Mouse (Mus musculus) embryo, embryonic 11.5 days (tissue): ENCODE data around the gene Nectin2.
"Not testable (repeated sequence)": the region's sequence is repeated elsewhere in the genome, so short reads cannot be mapped to it uniquely, and the experiment has no call there.

Experiments
- DNase-seq: peaks from one replicate; pipeline ENCODE4 v3.0.0-alpha.2; 2012; ENCODE audit warnings: low read depth, low spot score

Nectin2 gene

GRCm38 (mm10) chr7:19688611-19689010 lies 61.7 kb downstream of the Nectin2 start:
- no peak for DNase-seq

DNA sequence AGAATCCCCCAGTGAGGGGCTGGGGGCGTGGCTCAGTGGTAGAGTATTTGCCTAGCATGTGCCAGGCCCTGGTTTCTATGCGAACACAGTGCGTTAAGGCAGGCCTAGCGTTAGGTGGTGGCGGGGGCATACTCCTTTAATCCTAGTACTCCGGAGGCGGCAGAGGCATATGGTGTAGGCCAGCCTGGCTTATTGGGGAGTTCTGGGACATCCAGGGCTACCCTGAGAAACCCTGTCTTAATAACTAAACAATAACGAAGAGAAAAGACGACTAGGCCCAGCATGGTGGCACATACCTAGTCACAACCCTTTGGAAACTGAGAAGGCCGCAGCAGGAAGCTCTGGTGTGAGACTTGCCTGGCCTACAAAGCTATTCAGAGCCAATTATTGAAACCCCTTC lies 62.2 kb downstream of the Nectin2 start:
- DNase-seq = no peak

GRCm38 (mm10) chr7:19686927-19687583 lies 63.2 kb downstream of the Nectin2 start:
- not testable (repeated sequence) for DNase-seq

DNA sequence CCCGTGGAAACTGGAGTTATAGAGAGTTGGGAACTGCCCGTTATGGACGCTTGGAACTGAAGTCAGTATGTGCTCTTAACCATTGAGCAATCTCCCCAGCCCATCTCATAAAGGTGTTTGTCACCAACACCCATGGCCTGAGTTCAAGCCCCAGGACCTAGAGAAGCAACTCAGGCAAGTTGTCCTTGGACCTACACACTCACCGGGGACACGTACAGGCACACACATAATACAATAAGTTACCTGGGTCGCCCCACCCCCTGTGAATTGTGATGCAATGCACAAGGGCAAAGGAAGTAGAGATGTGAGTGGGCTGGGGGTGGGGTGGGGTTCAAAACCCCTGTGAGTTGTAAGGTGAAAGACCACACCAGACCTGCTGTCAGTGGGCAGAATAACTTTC lies 63.8 kb downstream of the Nectin2 start:
- DNase-seq = no peak

DNA sequence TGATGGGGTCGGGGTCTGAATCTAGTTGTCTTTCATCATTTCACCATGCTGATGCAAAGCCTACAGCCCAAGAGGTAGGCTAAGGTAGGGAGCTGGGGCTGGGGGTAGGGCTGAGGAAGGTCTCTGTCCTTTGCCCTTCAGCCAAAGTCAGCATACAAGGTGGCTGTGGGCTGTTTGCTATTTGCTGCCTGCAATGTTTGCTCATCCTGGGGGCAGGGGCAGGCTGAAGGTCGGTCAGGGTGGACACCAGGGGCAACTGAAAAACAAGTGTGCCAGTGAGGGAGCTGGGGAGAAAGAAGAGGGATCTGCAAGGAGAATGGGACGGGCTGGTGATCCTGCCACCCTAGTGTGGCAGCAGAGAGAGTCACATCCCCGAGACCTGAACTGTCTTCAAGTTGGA lies 64.9 kb downstream of the Nectin2 start:
- DNase-seq = no peak

DNA sequence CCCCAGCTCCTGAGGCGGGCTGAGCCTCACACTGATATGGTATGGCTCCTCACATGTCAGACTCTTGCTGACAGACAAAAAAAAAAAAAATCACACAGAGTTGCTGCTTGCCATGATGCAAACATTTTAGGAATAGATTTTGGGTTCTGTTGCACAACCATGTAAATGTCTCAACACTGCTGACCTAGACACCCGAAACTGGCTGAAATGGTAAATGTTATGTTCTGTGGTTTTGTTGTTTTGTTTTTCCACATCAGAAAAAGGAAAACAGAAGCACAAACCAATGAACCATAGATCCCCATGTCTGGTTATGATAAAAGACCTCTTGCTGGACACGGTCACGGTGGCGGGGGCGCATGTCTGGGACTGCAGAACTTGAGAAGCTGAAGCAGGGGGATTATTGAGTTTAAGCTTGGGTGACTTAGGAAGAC lies 66.5 kb downstream of the Nectin2 start:
- no peak for DNase-seq

DNA sequence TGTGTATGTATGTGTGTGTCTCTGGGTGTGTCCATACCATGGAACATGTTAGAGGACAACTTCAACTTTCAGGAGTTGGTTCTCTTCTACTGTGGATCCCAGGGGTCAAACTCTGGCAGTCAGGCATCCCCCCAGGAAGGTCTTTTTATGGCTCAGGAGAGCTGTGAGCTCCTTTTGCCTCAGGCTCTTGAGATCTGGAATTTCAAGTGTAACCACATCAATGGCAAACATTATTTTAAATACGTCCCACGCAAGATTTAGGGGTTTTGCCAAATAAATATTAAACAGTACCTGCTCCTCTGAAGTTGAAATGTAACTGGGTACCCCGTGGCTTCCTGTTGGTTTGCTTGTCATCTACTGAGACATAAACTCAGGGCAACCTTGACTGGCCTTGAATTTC lies 67.3 kb downstream of the Nectin2 start:
- no peak for DNase-seq

- no peak for DNase-seq
Observed at GRCm38 (mm10) chr7:19681202-19681694, 69.0 kb downstream of the Nectin2 start, which contains the start of the genes Gm44805 and Apoc4. Gene Gm44805 (minus strand): TSS chr7:19681423. Gene Apoc4 (minus strand): TSS chr7:19681479.

GRCm38 (mm10) chr7:19680702-19681101 lies 69.6 kb downstream of the Nectin2 start:
- DNase-seq = no peak

DNA sequence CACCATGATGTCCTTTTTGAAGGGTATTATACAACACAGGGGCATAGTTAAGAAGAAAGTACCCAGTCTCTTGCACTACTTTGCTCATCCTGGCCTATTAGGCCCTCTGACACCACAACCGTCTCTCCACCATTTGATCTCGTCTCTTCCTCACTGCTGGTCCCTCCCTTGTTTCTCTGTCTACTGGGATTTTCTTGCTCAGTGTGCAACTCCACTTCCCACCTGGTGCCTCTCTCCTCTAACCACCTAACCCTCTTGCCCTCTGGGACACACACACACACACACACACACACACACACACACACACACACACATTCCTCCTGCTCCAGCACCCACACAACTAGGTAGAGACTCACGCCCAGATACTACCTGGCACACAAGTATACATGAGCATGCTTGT lies 71.4 kb downstream of the Nectin2 start:
- no peak for DNase-seq

DNA sequence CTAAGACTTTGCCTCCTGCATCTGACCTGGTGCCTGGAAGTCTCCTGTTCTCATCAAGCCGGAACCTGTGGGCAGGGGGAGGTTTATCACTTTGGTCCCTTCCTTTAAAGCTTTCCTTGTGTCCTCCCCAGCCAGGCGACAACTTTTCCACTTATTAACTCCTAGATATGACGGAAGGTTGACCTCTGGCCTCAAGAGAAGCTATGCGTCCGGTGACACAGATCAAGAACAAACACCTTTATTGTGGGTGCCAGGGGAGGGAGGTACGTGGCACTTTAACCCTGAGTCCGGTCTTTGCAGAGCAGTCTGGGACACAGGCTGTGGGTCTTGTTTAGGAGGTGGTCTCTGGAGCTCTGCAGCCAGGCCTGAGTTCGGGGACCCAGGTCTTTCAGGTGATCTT lies 72.4 kb downstream of the Nectin2 start, which contains the start of gene Apoc2:
Gene Apoc2, minus strand, starts transcription at position 70 of the 400 bp plus-strand sequence.
- DNase-seq = no peak

DNA sequence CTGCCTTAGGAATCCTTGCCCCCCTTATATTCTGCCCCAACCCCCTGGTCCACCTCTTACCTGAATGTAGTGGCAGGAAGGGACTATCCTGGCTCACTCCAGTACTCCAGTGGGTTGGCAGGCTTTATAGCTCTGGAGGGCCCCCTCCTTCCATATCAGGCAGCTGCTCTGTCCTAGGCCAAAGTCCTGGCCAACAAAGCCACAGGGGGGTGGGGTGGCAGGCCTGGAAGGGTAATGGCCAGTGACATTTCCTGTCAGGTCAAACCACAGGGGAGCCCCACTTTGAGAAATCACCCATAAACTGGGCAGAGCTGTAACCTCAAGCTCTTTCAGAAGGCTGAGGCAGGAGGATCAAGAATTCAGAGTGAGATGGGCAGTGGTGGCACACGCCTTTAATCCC lies 73.6 kb downstream of the Nectin2 start:
- DNase-seq = no peak

DNA sequence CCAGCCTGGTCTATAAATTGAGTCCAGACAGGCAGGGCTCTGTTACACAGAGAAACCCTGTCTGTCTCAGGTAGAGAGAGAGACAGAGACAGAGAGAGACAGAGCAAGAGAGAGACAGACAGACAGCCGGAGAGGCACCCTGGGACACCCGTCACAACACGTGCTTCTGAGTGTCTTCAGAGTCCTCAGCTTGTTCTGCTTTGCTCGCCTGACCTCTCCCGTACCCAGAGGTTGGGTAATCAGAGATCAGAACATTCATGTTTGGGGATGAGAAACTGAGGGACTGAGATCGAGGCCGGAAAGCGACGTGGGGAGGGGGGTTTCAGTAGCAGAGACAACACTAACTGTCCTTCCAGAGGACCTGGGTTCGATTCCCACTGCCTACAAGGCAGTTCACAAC lies 74.5 kb downstream of the Nectin2 start:
- DNase-seq = no peak

DNA sequence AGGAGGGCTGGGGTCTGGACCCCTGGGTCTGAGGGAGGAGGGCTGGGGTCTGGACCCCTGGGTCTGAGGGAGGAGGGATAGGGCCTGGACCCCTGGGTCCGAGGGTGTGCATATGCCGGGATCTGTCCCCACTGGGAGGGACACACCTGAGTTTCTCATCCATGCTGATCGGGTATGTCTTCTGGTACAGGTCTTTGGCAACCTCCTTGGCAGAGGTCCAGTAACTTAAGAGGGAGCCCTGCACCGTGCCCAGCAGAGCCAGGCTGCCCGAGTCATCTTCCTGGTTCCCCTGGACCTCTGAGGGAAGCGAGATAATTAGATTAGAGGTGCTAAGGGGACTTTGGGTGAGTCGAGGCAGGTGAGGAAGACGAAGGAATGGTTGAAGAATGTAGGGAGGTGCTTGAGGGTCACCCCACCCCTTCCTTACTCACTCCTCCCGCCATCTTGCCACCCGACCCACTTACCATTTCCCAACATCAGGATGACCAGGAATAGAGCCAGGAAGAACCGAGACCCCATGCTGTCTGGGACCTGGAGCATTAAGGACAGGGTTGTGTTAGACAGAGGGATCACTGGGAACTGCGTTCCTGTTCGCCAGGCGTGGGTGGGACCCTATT lies 77.1 kb downstream of the Nectin2 start:
- DNase-seq = no peak

GRCm38 (mm10) chr7:19671511-19671910 lies 78.8 kb downstream of the Nectin2 start:
- no peak for DNase-seq

DNA sequence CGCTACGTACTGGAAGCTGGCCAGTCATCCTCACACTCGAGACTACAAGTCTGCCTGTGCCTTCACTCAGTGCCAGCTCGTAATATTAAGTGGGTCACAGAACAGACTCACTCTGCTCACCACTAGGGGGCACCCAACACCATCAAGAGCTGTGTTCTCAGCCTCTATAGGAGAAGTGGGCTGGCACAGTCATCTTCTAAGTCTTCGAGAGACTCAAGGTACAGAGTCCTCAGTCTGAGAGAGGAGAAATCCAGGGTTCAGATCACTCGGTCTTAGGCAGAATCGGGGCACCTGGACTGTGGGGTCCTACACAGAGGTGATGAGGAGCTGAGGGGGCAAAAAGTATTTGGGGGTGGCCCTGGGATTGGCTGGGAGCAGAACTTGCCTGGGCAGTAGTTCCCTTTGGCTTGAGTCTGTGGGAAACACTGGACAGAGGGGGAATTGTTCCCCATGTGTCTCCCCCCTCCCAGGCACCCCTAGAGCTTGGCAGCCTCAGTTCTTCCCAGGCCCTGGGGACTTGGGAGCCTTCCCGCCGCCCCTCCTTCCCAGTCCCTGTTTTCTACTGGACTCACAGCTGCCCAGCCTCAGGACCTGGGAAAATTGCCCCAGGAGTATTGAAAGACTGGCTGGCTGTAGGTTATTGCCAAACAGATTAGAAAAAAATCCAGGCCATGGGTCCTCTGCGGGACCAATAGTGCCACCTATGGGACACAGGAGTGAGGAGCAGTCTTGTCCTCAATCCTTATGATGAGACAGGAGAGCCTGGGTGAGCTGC lies 81.1 kb downstream of the Nectin2 start:
- DNase-seq = peak; percentile 85

DNA sequence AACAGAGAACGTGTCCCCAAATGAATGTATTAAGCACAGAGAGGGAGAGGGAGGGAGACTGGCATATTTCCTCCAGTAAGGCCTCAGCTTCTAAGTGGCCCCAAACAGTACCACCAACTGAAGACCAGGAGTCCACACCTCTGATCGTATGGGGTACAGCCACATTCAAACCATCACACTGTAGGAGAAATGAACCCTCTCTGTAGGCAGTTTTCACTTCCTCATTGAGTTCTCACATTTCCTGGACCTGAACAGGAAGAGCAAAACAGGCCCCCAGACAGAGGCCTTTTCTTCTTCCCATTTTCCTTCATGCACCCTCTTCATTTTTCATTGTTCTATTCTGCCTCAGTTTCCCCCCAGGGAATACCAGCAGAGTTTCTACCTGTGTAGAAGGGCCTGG lies 82.8 kb downstream of the Nectin2 start:
- no peak for DNase-seq

GRCm38 (mm10) chr7:19666750-19667149 lies 83.5 kb downstream of the Nectin2 start:
- no peak for DNase-seq
